In the genomic region with DNA sequence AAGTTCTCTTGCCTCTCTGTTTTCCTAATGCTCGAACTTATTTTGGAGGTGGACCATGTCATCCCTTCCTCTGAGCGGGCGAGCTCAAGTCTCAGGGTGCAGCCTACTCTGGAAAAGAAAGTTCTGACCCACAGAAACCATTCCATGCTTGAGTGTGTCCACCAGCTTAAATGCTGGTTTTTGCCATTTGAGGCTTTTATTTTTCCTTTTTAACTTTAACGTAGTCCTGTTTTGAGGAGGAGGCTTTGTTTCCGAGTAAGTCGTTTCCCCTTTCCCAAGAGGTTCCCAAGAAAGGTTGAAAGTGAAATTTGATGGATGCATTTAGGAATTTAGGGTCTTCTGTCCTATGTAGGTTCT, we compare ENCODE assay signal across 8 mouse cellular contexts. TPM values are rescaled to one million over a fixed set of nuclear protein-coding genes. Genes with fewer than 3 reads are reported as not detected.
DNase-seq lines count a peak whose midpoint lies in the region; ATAC-seq and TF ChIP-seq lines count a peak whose summit lies in the region.

No protein-coding gene starts in this region.

- WGBS in heart, embryonic 14.5 days, result under 1% methylated on average over 6 of the region's 6 CpGs
- WGBS in forebrain, embryonic 16.5 days, result under 1% methylated on average over 6 of the region's 6 CpGs
- 2% methylated on average over 6 of the region's 6 CpGs for WGBS in macrophage (ENCODE audit: missing documents)

- H3K9me3 ChIP-seq in heart, embryonic 14.5 days (ENCODE audit: control insufficient read depth, low read length), result no peaks in the 10 kb centered on the region
- H3K9me3 ChIP-seq in ES-E14 (ENCODE audit: control insufficient read depth, insufficient read depth, low read depth, low read length), result no peaks in the 10 kb centered on the region
- no peaks in the 10 kb centered on the region for H3K9me3 ChIP-seq in forebrain, embryonic 16.5 days (ENCODE audit: control insufficient read depth, low read length)

- peak overlapping the region; percentile 92 for H3K9ac ChIP-seq in heart, embryonic 14.5 days (ENCODE audit: low read length)
- H3K9ac ChIP-seq in ES-E14 (ENCODE audit: insufficient read depth, low read depth, low read length, poor library complexity, severe bottlenecking), result peak overlapping the region; percentile 95
- H3K9ac ChIP-seq in forebrain, embryonic 16.5 days (replicated peaks; ENCODE audit: low read depth, low read length), result peak overlapping the region; percentile 91

- peaks cover 2 to 8% of the 10 kb centered on the region in 2 experiments; a peak in 2 of 4 replicates for H3K4me1 ChIP-seq in heart, embryonic 14.5 days (ENCODE audit: control insufficient read depth in 2 of 2, insufficient read depth in 2 of 2, low read length in 2 of 2)
- peaks cover 4 to 6% of the 10 kb centered on the region in 2 experiments; a peak in 2 of 4 replicates for H3K4me1 ChIP-seq in ES-E14 (ENCODE audit: control insufficient read depth in 2 of 2, insufficient read depth in 2 of 2, low read length in 2 of 2, poor library complexity in 1 of 2)
- H3K4me1 ChIP-seq in forebrain, embryonic 16.5 days (replicated peaks; ENCODE audit: control insufficient read depth, insufficient read depth, low read length), result peaks cover 14% of the 10 kb centered on the region

- H3K79me2 ChIP-seq in macrophage (ENCODE audit: inconsistent target), result peaks cover 52% of the 10 kb centered on the region

- H3K36me3 ChIP-seq in heart, embryonic 14.5 days (ENCODE audit: control insufficient read depth, insufficient read depth, low read length), result peaks cover 12% of the 10 kb centered on the region
- no peaks in the 10 kb centered on the region for H3K36me3 ChIP-seq in ES-E14 (ENCODE audit: control insufficient read depth, insufficient read depth, low read length, poor library complexity, severe bottlenecking)
- no peaks in the 10 kb centered on the region; the same call in 1 of the 2 replicates for H3K36me3 ChIP-seq in forebrain, embryonic 16.5 days (ENCODE audit: control insufficient read depth, insufficient read depth)
- H3K36me3 ChIP-seq in macrophage (ENCODE audit: inconsistent target), result peaks cover 4% of the 10 kb centered on the region

- intact Hi-C loops in heart, postnatal 14 days (cut with DNase I), result no loop called here

- peak overlapping the region; percentile 87 to 89 for H3K4me3 ChIP-seq in heart, embryonic 14.5 days (ENCODE audit: control insufficient read depth in 1 of 2, insufficient read depth in 1 of 2, low read depth in 1 of 2, low read length in 2 of 2)
- H3K4me3 ChIP-seq in ES-E14 (ENCODE audit: insufficient read depth in 1 of 2, low read depth in 1 of 2, low read length in 2 of 2, poor library complexity in 1 of 2, severe bottlenecking in 1 of 2) (peak overlapping the region; percentile 84 to 89), macrophage (ENCODE audit: inconsistent target) (peak overlapping the region; percentile 92)
- H3K4me3 ChIP-seq in forebrain, embryonic 16.5 days (replicated peaks; ENCODE audit: low read length), result peak overlapping the region; percentile 91

- no peak for DNase-seq in heart, postnatal 14 days
- DNase-seq in ES-E14 (ENCODE audit: low read depth, low spot score), result no peak
- DNase-seq in layer of hippocampus, postnatal 25 days (ENCODE audit: extremely low spot score in 1 of 2, low spot score in 1 of 2), result no peak
- DNase-seq in yolk sac, embryonic 10.5 days (ENCODE audit: low spot score), result no peak
- DNase-seq in thymus, postnatal 36 days, result no peak

- in situ Hi-C loops in ES-E14 (cut with MboI; ENCODE audit: low sequenced_read_pairs in 2 of 2, unreplicated experiment in 2 of 2), result no loop called here

- peak overlapping the region; percentile 51 to 82; a peak in 3 of 4 replicates for H3K27ac ChIP-seq in heart, embryonic 14.5 days (replicated peaks in 1 of 2; ENCODE audit: control insufficient read depth in 1 of 2, insufficient read depth in 1 of 2, low read depth in 2 of 2, low read length in 2 of 2)
- H3K27ac ChIP-seq in ES-E14 (ENCODE audit: insufficient read depth, low read depth, low read length, poor library complexity, severe bottlenecking) (no peak overlapping the region), macrophage (peak overlapping the region; percentile 73)
- peak overlapping the region; percentile 88 for H3K27ac ChIP-seq in forebrain, embryonic 16.5 days (ENCODE audit: low read length)

- ATAC-seq in heart, embryonic 14.5 days (ENCODE audit: insufficient number of reproducible peaks, insufficient read depth, low FRiP score, low read depth), result 0 out of 2 replicates have a peak, but pooled peaks have one; percentile 4
- no peak for ATAC-seq in forebrain, embryonic 16.5 days

- peak overlapping the region; percentile 68 for H3K4me2 ChIP-seq in heart, embryonic 14.5 days (ENCODE audit: low read length)
- H3K4me2 ChIP-seq in forebrain, embryonic 16.5 days (ENCODE audit: low read length), result peak overlapping the region; percentile 91

- no peaks in the 10 kb centered on the region for H3K27me3 ChIP-seq in heart, embryonic 14.5 days (ENCODE audit: control insufficient read depth, insufficient read depth, low read length)
- no peaks in the 10 kb centered on the region for H3K27me3 ChIP-seq in forebrain, embryonic 16.5 days (replicated peaks; ENCODE audit: control insufficient read depth, insufficient read depth, low read length)

TF ChIP-seq in ES-E14, 5 proteins besides CTCF, POLR2A, EP300 and RAD21:
- TF ChIP-seq ZC3H11A (IDR thresholded peaks at IDR 0.05; ENCODE audit: borderline replicate concordance, low read depth, low read length) (no peak), CHD2 (IDR thresholded peaks at IDR 0.05; ENCODE audit: low read depth, low read length) (no peak), HCFC1 (IDR thresholded peaks at IDR 0.05; ENCODE audit: borderline replicate concordance, insufficient read depth, low read length) (no peak), MAFK (IDR thresholded peaks at IDR 0.05; ENCODE audit: insufficient read depth, low read depth, low read length) (no peak), ZNF384 (IDR thresholded peaks at IDR 0.05; ENCODE audit: low read depth, low read length) (no peak)

RNA-seq across cellular contexts. Expression of a gene that starts 0.6 kb away (rescaled TPM):
- 9.5 TPM in 2 replicates for polyA plus RNA-seq in heart, embryonic 14.5 days (2014; fragmentation: Nextera tagmentation; extraction: Ambion mirVana)
- total RNA-seq in heart, postnatal 14 days (2021), result 10 to 100 TPM; 12.7 to 13.5 TPM
- 29.1 and 30.4 TPM in 2 replicates for total RNA-seq in ES-E14 (2012; rRNA removed)
- 12.2 and 16.5 TPM in 2 replicates for polyA plus RNA-seq in forebrain, embryonic 16.5 days (2015; fragmentation: Nextera tagmentation; extraction: Ambion mirVana)
- total RNA-seq in macrophage (2018; cell fraction: chromatin; rRNA removed), result 1,000 to 10,000 TPM in 1 of 26 experiments, 100 to 1,000 TPM in 25; 256 to 1,209 (median 397) TPM
- 10 to 100 TPM; 40.2 to 89.6 (median 70.7) TPM for total RNA-seq in macrophage (2018; cell fraction: cytosol; rRNA removed)
- 100 to 1,000 TPM; 122 to 819 (median 214) TPM for total RNA-seq in macrophage (2018; cell fraction: nucleus; rRNA removed)
- polyA plus RNA-seq in macrophage (2018), result 31.3 to 38.5 TPM (median 36.9 TPM) in 3 replicates
- 10 to 100 TPM; 38.9 to 42.3 TPM for total RNA-seq in layer of hippocampus, postnatal 25 days (2021)

RNA-seq across cellular contexts. Expression of a gene that starts 0.8 kb away (rescaled TPM):
- 68.4 and 74.3 TPM in 2 replicates for polyA plus RNA-seq in heart, embryonic 14.5 days (2014; fragmentation: Nextera tagmentation; extraction: Ambion mirVana)
- total RNA-seq in heart, postnatal 14 days (2021), result 10 to 100 TPM; 54.2 to 76.5 TPM
- 25.0 and 51.1 TPM in 2 replicates for total RNA-seq in ES-E14 (2012; rRNA removed)
- polyA plus RNA-seq in forebrain, embryonic 16.5 days (2015; fragmentation: Nextera tagmentation; extraction: Ambion mirVana), result 496 and 516 TPM in 2 replicates
- total RNA-seq in macrophage (2018; cell fraction: chromatin; rRNA removed), result 10 to 100 TPM in 21 of 26 experiments, 1 to 10 TPM in 5; 6.0 to 80.1 (median 16.4) TPM
- total RNA-seq in macrophage (2018; cell fraction: cytosol; rRNA removed), result 100 to 1,000 TPM in 20 of 26 experiments, 10 to 100 TPM in 6; 70.9 to 300 (median 140) TPM
- 100 to 1,000 TPM in 2 of 26 experiments, 10 to 100 TPM in 24; 26.2 to 145 (median 52.9) TPM for total RNA-seq in macrophage (2018; cell fraction: nucleus; rRNA removed)
- 152 to 289 TPM (median 249 TPM) in 3 replicates for polyA plus RNA-seq in macrophage (2018)
- total RNA-seq in layer of hippocampus, postnatal 25 days (2021), result 10 to 100 TPM; 52.2 to 57.4 TPM
